In the genomic region with DNA sequence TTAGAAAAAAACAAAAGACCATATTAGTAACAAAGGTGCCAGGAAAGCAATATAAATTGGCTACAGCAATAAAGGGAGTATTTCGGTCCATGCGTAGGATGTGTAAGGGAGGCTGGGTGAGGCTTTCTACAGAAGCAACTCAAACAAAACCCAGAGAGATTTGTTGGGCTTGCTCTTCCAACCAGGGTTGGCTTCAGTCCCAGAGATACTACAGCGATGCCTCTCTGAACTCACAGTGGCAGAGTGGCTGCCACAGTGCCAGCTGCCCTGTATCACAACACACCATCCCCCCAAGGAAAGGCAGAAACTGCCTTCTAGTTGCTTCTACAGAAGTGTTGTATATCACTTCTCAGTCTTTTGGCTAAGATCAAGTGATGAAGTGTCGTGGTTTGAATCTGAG, we compare ENCODE assay signal across 10 mouse cellular contexts.
DNase-seq lines count a peak whose midpoint lies in the region.
"Had no signal": no experiment of that assay in that cellular context is flagged by ENCODE, and none has a peak within 500 bp of the region (broad histone marks: within the 10 kb centered on the region; RNA-seq: fewer than 3 reads in every experiment).

No protein-coding gene starts in this region.

- DNase-seq in heart, adult 11 months = peak; percentile 54
- DNase-seq in heart, adult 18-20 months = no peak
- DNase-seq in layer of hippocampus, adult 11-12 months (ENCODE audit: low spot score) = peak; percentile 55
- DNase-seq in layer of hippocampus, postnatal 10 days (ENCODE audit: low spot score in 2 of 2) = no peak
- peak; percentile 50 for DNase-seq in right cerebral cortex, adult 18-20 months
- no peak for DNase-seq in right cerebral cortex, postnatal 25 days
- peak; percentile 4 for DNase-seq in lung, postnatal 36 days
- DNase-seq in B cell, adult 2 months = no peak
- DNase-seq: cerebellum, adult 8-10 months; gastrocnemius, postnatal 10 days had no signal

Comparison
In these comparisons a context has a peak if more than half of its experiments do, and no peak if none do; other contexts are left out.
1. DNase-seq: peak in heart, adult 11 months (single experiment), layer of hippocampus, adult 11-12 months (single experiment), right cerebral cortex, adult 18-20 months (single experiment) and lung, postnatal 36 days (single experiment); none in heart, adult 18-20 months (0 of 2), layer of hippocampus, postnatal 10 days (0 of 2), right cerebral cortex, postnatal 25 days (single experiment) and B cell, adult 2 months (0 of 2).